Mouse (Mus musculus) embryonic stem cell, embryonic (primary cell): ENCODE measurements around the gene Sh3d19.

Experiments
- CTCF ChIA-PET, 4 experiments: fragments of 300-600 bp in 2 of 4; fragments of 350-600 bp in 2 of 4; sonication (Branson Sonifier 250); formaldehyde crosslinking; loops; one replicate each; lab custom pipeline; 2022; ENCODE audit warnings: inconsistent platforms in 2 of 4; lab: Charles Lee
- POLR2A ChIA-PET, 4 experiments: fragments of 300-600 bp in 2 of 4; fragments of 350-600 bp in 2 of 4; sonication (Branson Sonifier 250); formaldehyde crosslinking; loops; one replicate each; lab custom pipeline; 2022; ENCODE audit warnings: antibody characterized with exemption in 4 of 4, inconsistent platforms in 1 of 4; lab: Charles Lee

The Sh3d19 gene

DNA sequence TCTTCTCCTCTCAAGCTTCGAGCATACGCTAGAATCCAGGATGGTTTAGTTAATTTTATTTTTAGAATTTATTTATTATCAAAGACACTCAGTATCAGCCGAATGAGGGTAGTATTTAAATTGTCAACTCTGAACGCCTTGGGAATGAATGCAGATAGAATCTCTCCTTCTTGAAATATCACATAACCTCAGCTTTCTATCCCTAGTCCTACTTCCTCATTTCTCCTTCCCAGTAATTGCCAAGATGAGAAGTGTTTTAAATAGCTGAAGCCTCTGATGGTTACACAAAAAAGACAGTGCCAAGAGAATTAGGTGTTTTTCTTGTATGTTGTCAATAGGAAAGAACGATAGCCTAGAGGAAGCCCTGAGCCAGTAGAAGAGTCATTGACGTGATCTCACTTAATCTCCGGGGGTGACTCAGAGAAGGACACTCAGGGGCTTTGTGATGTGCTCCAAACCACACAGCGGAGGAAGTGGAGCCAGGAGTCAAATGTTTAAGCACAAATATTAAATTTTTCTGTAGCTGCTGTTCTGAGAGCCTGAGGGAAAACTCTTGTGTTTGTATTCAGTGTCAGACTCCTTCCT is 198.0 kb downstream of the Sh3d19 start:
- ChIA-PET CTCF (no interaction called here), POLR2A (no interaction called here)

DNA sequence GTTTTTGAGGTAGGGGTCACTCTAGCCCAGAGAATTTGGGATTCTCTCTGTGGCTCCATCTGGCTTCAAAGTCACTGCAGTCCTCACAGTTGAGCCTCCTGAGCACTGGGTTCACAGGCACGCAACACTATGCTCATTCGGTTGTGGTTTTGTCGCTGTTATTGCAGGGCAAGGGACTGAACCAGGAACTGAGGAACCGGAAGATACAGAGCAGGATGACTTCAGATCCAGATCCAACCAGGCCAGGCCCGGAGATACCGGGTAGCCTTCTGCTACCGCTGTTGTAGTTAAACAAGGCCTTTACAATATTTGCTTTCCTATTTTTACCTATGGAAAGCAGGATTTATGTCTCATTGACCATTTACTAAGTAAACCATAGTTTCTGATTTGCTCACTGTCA is 208.8 kb downstream of the Sh3d19 start:
- POLR2A ChIA-PET: interaction anchor here in 1 of 4 experiments (0.6 kb wide), 2 partner anchors 106 to 135 kb away, joined by 3 read pairs; no protein-coding TSS in a partner anchor
- CTCF ChIA-PET: no interaction called here
